Mouse (Mus musculus): ENCODE data around the gene Mllt11. TPM values are rescaled to one million over a fixed set of nuclear protein-coding genes. Genes with fewer than 3 reads are reported as not detected.

Gene Mllt11
- polyA plus RNA-seq, 1 experiment from 2014 or later, result 116 TPM

DNA sequence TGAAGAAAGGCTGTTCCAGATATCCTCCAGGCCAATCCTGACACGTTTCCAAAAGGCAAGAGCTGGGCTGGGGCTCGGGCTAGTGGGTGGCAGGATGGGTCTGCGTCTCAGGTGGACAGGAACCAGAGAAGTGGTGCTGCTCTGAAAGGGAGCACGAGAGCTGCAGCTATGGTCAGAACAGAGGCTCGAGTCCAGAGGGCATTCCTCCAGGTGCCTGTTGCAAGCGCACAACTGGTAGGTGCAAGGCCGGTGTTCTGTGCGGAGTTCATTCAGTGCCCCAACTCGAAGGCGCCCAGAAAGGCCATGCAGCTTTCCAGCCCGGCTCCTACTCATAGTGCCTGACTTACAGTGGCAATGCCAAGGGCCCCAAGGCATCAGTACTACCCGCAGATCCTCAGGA is 8.0 kb upstream of the Mllt11 start:
- no peak overlapping the region for H3K4me2 ChIP-seq (replicated peaks)
- H3K27me3 ChIP-seq, result no peaks in the 10 kb centered on the region
- no peak overlapping the region for H3K27ac ChIP-seq
- 0 out of 2 replicates have a peak, but pooled peaks cover 5% of the 10 kb centered on the region for H3K4me1 ChIP-seq
- no peak for ATAC-seq (ENCODE audit: low FRiP score)
- no peak overlapping the region for H3K9ac ChIP-seq
- H3K36me3 ChIP-seq, result peaks cover 35% of the 10 kb centered on the region
- H3K9me3 ChIP-seq (replicated peaks), result no peaks in the 10 kb centered on the region
- no peak overlapping the region for H3K4me3 ChIP-seq
- WGBS, result 89% methylated on average over 12 of the region's 12 CpGs

DNA sequence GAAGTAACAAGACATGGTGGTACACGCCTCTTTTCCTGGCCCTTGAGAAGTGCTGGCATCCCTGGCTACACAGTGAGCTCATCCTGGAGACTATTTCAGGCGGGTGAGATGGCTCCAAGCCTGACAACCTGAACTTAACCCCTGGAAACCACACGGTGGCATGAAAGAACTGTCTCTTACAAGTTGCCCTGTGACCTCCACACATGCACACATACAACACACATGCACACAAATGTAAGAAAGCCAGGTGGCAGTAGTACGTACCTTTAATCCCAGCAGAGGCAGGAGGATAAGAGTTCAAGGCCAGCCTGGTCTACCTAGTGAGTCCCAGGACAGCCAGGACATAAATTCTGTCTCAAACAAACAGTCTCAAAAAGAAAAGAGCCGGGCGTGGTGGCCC is 7.1 kb upstream of the Mllt11 start:
- Histone ChIP-seq H3K9ac (no peak overlapping the region), H3K4me1 (0 out of 2 replicates have a peak, but pooled peaks cover 5% of the 10 kb centered on the region), H3K27ac (no peak overlapping the region), H3K9me3 (replicated peaks) (no peaks in the 10 kb centered on the region), H3K27me3 (no peaks in the 10 kb centered on the region), H3K4me2 (replicated peaks) (no peak overlapping the region), H3K4me3 (no peak overlapping the region), H3K36me3 (peaks cover 42% of the 10 kb centered on the region)
- 92% methylated on average over 6 of the region's 6 CpGs for WGBS
- no peak for ATAC-seq (ENCODE audit: low FRiP score)

DNA sequence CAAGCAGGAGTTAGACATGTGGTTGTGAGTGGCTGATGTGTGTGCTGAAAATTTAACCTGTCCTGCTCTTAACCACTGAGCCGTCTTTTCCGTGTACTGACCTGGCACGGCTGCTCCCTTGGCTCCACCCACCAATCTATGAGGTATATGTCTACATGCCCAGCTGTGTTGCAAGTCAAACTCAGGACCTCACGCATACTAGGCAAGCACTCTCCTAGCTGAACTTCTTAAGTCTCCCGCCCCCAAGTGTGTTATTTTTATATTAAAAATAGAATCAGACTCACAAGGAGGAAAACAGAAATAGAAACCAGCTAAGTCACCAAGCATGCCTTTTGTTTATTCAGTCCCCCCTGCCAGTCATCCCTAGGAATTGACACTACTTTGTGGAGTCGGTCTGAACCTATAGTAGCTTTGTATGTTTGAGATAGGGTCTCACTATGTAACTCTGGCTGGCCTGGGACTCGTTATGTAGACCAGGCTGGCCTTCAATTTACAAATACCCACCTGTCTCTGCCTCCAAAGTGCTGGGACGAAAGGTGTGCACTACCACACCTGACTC is 5.6 kb upstream of the Mllt11 start:
- Histone ChIP-seq H3K4me2 (replicated peaks) (no peak overlapping the region), H3K27me3 (no peaks in the 10 kb centered on the region), H3K4me1 (0 out of 2 replicates have a peak, but pooled peaks cover 5% of the 10 kb centered on the region), H3K9me3 (replicated peaks) (no peaks in the 10 kb centered on the region), H3K4me3 (no peak overlapping the region), H3K27ac (no peak overlapping the region), H3K9ac (no peak overlapping the region), H3K36me3 (peaks cover 56% of the 10 kb centered on the region)
- ATAC-seq (ENCODE audit: low FRiP score), result no peak; the same call in 1 of the 2 replicates
- 93% methylated on average over 8 of the region's 8 CpGs for WGBS

DNA sequence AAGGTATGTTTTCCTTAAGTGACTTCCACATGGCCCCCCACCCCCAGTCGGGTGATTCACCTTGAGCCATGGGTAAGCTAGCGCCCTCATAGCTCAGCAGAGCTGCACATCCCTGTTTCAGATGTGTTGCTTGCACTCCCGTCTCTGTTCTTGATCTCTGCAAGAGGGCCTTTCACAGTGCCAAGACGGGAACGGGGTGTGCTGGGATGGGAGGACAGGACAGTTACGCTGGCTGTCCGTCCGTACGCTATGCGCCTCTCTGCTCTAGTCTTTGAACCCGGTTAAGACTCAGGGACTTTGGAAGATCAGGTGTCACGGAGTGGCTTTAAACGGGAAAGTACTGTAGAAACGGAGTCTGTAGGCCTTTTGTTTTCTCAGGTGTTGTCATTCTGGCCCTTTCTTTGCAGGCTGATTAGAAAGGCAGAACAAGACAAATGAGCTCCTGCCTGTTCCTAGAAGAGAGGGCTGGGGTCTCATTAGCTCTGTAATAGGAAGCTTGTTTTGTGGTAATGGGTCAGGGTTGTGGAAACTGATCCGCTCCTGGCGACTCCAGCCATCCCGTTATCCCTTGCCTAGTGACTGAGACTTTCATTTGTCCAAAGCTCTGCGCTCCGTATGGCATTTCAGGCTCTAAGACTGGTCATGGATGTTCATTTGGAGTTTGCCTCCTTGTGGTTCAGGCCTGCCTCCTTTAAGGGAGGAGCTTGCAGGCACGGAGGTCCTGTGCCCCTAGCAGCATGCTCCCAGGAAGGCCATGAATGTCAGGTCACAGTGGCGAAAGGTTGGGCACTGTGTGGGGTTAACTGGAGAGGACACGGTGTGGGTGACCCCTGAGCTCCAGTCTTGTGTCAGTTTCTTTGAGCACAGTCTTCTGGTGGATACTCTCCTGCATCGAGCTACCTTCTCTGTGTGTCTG is 3.7 kb upstream of the Mllt11 start:
- H3K27me3 ChIP-seq, result no peaks in the 10 kb centered on the region
- no peak for ATAC-seq (ENCODE audit: low FRiP score)
- WGBS, result 64% methylated on average over 23 of the region's 23 CpGs
- no peak overlapping the region for H3K4me2 ChIP-seq (replicated peaks)
- no peak overlapping the region for H3K4me3 ChIP-seq
- H3K36me3 ChIP-seq, result peaks cover 66% of the 10 kb centered on the region
- H3K9me3 ChIP-seq (replicated peaks), result no peaks in the 10 kb centered on the region
- H3K4me1 ChIP-seq, result peaks cover 20% of the 10 kb centered on the region
- no peak overlapping the region for H3K27ac ChIP-seq
- H3K9ac ChIP-seq, result no peak overlapping the region

DNA sequence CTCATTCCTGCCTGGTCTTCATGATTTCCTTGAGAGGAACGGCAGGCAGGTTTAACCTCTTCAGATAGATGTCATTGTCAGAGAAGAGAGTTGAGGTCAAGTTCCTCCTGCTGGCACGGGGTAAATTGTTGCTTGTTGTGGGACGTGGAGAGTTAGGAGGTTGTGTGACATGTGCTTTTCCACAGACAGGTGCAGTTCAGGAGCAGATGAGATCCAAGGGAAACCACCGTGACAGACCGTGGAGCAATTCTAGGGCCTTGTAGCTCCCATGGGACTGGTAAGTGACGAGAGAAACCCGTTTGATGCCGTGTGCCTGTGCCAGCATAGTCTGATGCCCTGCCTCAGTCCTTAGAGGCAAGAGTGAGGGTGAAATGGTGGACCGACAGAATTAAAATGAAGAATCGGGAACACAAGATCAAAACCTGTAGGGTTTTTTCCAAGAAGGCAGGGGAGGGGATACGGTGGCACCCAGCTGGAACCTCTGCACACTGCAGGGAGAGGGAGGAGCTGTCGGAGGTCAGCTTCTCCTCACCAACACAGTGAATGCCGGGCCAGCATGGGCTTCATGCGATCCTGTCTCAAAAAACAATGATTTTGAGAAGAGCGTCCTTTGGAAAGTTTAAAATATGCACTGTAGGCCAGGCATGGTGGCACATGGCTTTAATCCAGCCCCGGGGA is 1.5 kb upstream of the Mllt11 start:
- H3K4me3 ChIP-seq, result no peak overlapping the region
- ATAC-seq (ENCODE audit: low FRiP score), result no peak
- 83% methylated on average over 16 of the region's 16 CpGs for WGBS
- H3K27ac ChIP-seq, result no peak overlapping the region
- H3K9ac ChIP-seq, result no peak overlapping the region
- H3K4me1 ChIP-seq, result peaks cover 31% of the 10 kb centered on the region
- H3K4me2 ChIP-seq (replicated peaks), result no peak overlapping the region
- H3K9me3 ChIP-seq (replicated peaks), result no peaks in the 10 kb centered on the region
- H3K36me3 ChIP-seq, result peaks cover 66% of the 10 kb centered on the region
- no peaks in the 10 kb centered on the region for H3K27me3 ChIP-seq

DNA sequence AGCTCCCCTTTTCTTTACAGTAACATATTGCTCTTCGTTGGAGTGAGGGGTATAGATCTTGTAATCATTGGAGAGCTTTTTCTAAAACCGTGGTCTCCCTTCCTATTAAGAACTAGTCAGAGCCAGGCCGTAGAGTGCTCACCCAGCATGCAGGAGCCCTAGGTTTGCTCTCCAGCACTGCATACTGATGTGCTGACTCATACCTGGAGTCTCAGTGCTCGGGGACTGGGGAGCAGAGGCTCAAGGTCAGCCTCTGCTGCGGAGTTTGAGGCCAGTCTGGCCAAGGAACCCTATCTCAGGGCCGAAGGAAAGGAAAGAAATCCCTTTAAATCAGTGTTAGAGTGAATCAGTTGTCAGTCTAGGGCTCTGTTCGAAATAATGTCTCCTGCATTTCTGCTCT is 800 bp upstream of the Mllt11 start:
- Histone ChIP-seq H3K27ac (no peak overlapping the region), H3K36me3 (peaks cover 60% of the 10 kb centered on the region), H3K27me3 (no peaks in the 10 kb centered on the region), H3K9me3 (replicated peaks) (no peaks in the 10 kb centered on the region), H3K4me1 (peaks cover 31% of the 10 kb centered on the region), H3K9ac (no peak overlapping the region), H3K4me3 (no peak overlapping the region), H3K4me2 (replicated peaks) (no peak overlapping the region)
- 90% methylated on average over 7 of the region's 7 CpGs for WGBS
- ATAC-seq (ENCODE audit: low FRiP score), result no peak

DNA sequence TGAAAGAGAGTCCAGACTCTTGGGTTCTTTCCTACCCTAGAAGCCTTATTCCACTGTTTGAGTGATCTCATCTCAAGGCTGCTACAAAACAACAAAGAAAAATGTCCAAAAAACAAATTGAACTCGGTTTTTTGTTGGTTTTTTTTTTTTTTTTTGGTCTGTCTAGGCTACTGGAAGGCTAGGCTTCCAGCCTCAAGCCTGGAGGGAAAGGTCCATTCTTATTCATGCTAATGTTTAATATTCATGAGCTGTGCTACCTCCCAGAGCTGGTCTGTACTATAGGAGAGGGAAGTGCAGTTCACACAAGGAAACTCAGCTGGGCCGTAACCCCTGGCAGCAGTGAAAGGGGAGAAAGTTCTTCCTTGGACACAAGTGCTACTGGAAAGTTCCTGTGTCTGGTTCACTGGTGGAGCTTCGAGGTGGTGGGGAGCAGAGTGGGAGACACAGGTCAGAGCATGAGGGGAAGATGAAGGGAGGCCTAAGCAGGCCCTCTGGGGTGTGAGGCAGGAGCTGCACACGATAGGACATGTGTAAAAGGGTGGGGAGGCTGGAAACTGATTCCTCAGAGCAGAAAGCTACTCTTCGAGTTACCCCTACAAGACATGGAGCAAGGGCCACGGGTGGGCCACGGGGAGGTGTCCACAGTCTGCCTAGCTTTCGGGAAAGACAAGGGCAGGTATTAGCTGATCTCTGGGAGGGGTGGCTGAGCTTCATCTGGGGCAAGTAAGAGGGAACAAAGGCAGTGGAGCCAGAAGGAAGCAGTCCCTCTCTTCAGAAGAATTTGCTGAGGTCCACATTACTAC is 1.3 kb downstream of the Mllt11 start:
- Histone ChIP-seq H3K27ac (peak overlapping the region; percentile 96), H3K9me3 (replicated peaks) (no peaks in the 10 kb centered on the region), H3K4me1 (peaks cover 42% of the 10 kb centered on the region), H3K36me3 (peaks cover 41% of the 10 kb centered on the region), H3K9ac (peak overlapping the region; percentile 97), H3K4me2 (replicated peaks) (peak overlapping the region; percentile 69), H3K4me3 (peak overlapping the region; percentile 93), H3K27me3 (no peaks in the 10 kb centered on the region)
- WGBS, result 39% methylated on average over 8 of the region's 8 CpGs
- ATAC-seq (ENCODE audit: low FRiP score), result peak; percentile 24; the same call in 1 of the 2 replicates

DNA sequence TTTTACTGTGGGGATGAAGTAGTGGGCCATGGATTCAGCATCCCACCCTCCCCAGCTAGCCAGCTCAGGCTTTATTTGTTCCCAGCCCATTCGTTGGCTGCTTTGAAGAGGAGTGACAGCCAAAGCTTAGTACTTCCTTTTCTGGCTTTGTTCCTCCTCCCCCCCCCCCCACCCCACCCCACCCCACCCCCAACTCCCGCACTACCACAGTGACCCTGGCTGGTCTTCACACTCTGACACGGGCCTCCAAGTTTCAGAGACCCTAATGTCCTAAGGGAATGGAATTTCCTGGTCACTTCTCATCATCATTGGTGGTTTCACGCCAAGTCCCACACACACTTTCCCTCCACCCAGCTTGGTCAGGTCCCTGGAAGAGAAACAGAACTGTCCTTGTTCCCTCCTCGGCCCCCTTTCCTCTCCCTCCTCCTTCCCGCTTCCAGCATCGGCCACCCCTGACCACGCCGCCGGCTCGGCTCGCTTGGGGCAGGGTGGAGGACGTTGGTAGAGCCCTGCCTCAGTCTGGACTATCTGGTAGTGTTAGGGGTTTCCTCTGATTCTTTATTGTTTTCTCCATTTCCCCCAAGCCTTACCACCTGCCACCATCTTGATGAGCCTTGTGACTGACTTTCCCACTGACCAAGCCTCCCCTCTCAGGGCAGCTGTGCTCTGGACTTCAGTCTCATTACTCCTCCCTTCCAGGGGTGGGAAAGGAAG is 2.0 kb downstream of the Mllt11 start:
- Histone ChIP-seq H3K9me3 (replicated peaks) (no peaks in the 10 kb centered on the region), H3K4me1 (peaks cover 42% of the 10 kb centered on the region), H3K4me2 (replicated peaks) (peak overlapping the region; percentile 69), H3K9ac (peak overlapping the region; percentile 97), H3K36me3 (peaks cover 42% of the 10 kb centered on the region), H3K27ac (peak overlapping the region; percentile 96), H3K4me3 (peak overlapping the region; percentile 93), H3K27me3 (no peaks in the 10 kb centered on the region)
- ATAC-seq (ENCODE audit: low FRiP score), result peak; percentile 20
- 1% methylated on average over 12 of the region's 13 CpGs for WGBS

DNA sequence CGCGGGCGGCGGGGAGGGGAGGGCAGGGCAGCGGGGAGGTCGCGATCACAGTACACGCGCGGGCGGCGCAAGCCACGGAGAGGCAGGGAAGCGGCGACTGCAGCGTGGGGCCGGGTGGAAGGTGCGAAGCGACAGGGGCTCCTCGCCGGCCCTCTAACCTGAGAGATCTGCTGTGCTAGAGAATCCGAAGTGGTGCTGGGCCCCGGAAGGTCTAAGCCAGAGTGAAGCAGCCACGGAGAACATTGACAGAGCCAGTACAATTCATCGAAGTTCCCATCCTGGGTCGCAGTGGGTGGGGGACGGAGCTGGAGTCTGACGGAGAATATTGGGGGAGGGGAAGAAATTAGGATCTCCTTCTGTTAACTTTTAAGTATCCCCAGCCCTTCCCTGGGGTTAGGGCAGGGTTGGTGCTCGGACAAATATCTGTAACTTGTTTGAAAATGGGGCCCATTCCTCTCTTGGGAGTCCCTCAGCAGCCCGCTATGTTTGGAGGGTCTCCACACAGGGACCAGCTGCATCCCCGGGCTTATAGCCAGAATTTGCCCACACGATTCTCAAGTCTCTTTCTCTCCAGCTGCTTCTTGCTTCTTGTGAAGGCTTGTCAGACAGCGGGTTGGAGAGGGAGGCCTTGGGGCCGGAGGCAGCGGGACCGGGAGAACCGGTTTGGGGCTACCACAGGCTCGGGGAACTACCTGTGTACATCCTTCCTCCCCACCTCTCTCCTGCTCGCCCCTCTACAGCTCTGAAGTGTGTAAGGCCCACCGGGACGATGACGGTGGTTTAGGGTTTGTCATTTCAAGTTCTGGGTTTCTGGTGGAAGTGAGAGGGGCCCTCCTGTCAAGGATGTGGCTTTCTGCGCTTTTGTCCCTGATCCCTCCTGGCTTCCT is 2.8 kb downstream of the Mllt11 start:
- under 1% methylated on average over 43 of the region's 43 CpGs for WGBS
- H3K27me3 ChIP-seq, result no peaks in the 10 kb centered on the region
- H3K4me2 ChIP-seq (replicated peaks), result peak overlapping the region; percentile 69
- H3K4me1 ChIP-seq, result peaks cover 50% of the 10 kb centered on the region
- peak overlapping the region; percentile 93 for H3K4me3 ChIP-seq
- no peaks in the 10 kb centered on the region for H3K9me3 ChIP-seq (replicated peaks)
- ATAC-seq (ENCODE audit: low FRiP score), result peak; percentile 11
- H3K36me3 ChIP-seq, result peaks cover 36% of the 10 kb centered on the region
- peak overlapping the region; percentile 96 for H3K27ac ChIP-seq
- H3K9ac ChIP-seq, result peak overlapping the region; percentile 97

DNA sequence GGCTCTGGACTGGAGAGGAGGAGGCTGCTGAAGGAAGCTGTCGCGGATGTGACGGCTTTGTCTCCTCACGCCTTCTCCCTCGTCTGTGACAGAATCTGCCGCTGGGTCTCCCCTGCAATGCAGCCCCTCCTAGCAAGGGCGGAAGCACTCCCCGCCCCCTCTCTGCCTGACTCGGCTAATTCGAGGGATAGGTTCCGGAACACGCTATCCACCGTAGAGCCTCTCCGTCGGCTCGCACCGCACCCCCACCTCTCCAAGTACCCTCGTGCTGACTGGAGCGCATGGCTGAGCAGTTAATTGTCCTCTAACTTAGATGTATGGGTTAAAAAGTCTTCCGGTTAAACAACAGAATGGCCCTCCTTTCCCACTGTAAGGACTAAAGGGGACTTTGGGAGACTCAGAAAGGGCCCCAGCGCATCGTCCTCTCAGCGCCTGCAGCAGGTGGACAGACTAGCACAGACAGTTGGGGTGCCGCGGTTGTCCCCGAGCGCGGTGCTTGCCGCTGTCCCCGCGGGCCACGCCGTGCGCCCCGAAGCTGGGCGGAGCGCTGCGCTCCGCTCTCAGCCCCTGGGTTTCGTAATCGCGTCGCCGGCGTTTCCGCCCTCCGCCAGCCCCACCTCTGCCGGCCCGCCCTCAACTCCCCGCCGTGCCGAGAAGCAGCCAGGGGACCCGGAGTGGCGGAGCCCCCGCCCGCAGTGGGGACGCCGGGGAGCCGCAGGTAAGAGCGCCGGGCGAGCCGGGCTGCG is 3.6 kb downstream of the Mllt11 start, which contains the start of gene Cdc42se1:
TSS of gene Cdc42se1 (plus strand) at position 585 of the 746 bp plus-strand sequence.
- no peaks in the 10 kb centered on the region for H3K9me3 ChIP-seq (replicated peaks)
- H3K36me3 ChIP-seq, result peaks cover 35% of the 10 kb centered on the region
- H3K4me3 ChIP-seq, result peak within 1 kb of the TSS; percentile 93
- peaks cover 50% of the 10 kb centered on the region for H3K4me1 ChIP-seq
- no peaks in the 10 kb centered on the region for H3K27me3 ChIP-seq
- WGBS, result under 1% methylated on average over 54 of the region's 64 CpGs
- ATAC-seq (ENCODE audit: low FRiP score), result peak; percentile 90
- H3K27ac ChIP-seq, result peak within 1 kb of the TSS; percentile 96
- H3K4me2 ChIP-seq (replicated peaks), result peak within 1 kb of the TSS; percentile 69
- peak within 1 kb of the TSS; percentile 97 for H3K9ac ChIP-seq

Data from hindbrain, embryonic 12.5 days (tissue).